Mouse (Mus musculus) cerebellum, postnatal 10 days (tissue): Measurements from ENCODE around the gene Mamstr.

ENCODE experiments used
- DNase-seq, 2 experiments: peaks; one replicate each; pipeline ENCODE4 v3.0.0; 2021; ENCODE audit warnings: mixed read lengths in 2 of 2

The Mamstr gene

GRCm38 (mm10) chr7:45693921-45694591, 54.3 kb downstream of the Mamstr start, which contains the start of gene Sec1:
Gene Sec1, minus strand, starts transcription at chr7:45694402.
- peak in 1 of 2 experiments; percentile 7 for DNase-seq

- no peak for DNase-seq
Measured at GRCm38 (mm10) chr7:45695098-45695497, 55.3 kb downstream of the Mamstr start.
